In genomic region chr9:66171275-66171921, GRCm38 (mm10) we compare ENCODE assay signal across 25 mouse cellular contexts. TPM values are rescaled to one million over a fixed set of nuclear protein-coding genes. Genes with fewer than 3 reads are reported as not detected.
DNase-seq lines count a peak whose midpoint lies in the region; ATAC-seq and TF ChIP-seq lines count a peak whose summit lies in the region.
"Had no signal": no experiment of that assay in that cellular context is flagged by ENCODE, and none has a peak within 500 bp of the region (broad histone marks: within the 10 kb centered on the region; RNA-seq: fewer than 3 reads in every experiment).

No protein-coding gene starts in this region.

- H3K4me3 ChIP-seq in hindbrain, embryonic 10.5 days, result no peak overlapping the region
- H3K4me3 ChIP-seq in hindbrain, embryonic 16.5 days (ENCODE audit: low read length), result no peak overlapping the region
- no peak overlapping the region for H3K4me3 ChIP-seq in midbrain, embryonic 10.5 days
- H3K4me3 ChIP-seq in midbrain, postnatal 0 days (ENCODE audit: low read depth, low read length), result no peak overlapping the region
- H3K4me3 ChIP-seq in embryonic facial prominence, embryonic 10.5 days, result no peak overlapping the region
- H3K4me3 ChIP-seq: embryonic facial prominence, embryonic 15.5 days; hindbrain, embryonic 15.5 days; kidney, embryonic 15.5 days; left cerebral cortex, adult 2 months; limb, embryonic 13.5 days; liver, embryonic 12.5 days; megakaryocyte, embryonic 14.5 days had no signal

- no peak overlapping the region for H3K4me2 ChIP-seq in hindbrain, embryonic 16.5 days (ENCODE audit: low read length)
- no peak overlapping the region for H3K4me2 ChIP-seq in midbrain, postnatal 0 days (ENCODE audit: low read depth, low read length, poor library complexity, severe bottlenecking)
- H3K4me2 ChIP-seq: embryonic facial prominence, embryonic 15.5 days; heart, embryonic 11.5 days; hindbrain, embryonic 15.5 days; kidney, embryonic 15.5 days; limb, embryonic 13.5 days; liver, embryonic 12.5 days had no signal

- H3K4me1 ChIP-seq in hindbrain, embryonic 10.5 days (replicated peaks), result peaks cover 56% of the 10 kb centered on the region
- no peaks in the 10 kb centered on the region; the same call in 1 of the 2 replicates for H3K4me1 ChIP-seq in hindbrain, embryonic 16.5 days (ENCODE audit: control insufficient read depth, insufficient read depth, low read depth, low read length)
- peaks cover 63% of the 10 kb centered on the region for H3K4me1 ChIP-seq in midbrain, embryonic 10.5 days
- no peaks in the 10 kb centered on the region for H3K4me1 ChIP-seq in midbrain, postnatal 0 days (ENCODE audit: insufficient read depth, low read length)
- H3K4me1 ChIP-seq in embryonic facial prominence, embryonic 10.5 days, result peaks cover 48% of the 10 kb centered on the region
- H3K4me1 ChIP-seq: hindbrain, embryonic 15.5 days; kidney, embryonic 15.5 days had no signal

- WGBS in hindbrain, embryonic 10.5 days, result 56% methylated on average over 12 of the region's 12 CpGs
- 49% methylated on average over 12 of the region's 12 CpGs for WGBS in hindbrain, embryonic 16.5 days
- 59% methylated on average over 12 of the region's 12 CpGs for WGBS in midbrain, embryonic 10.5 days
- 49% methylated on average over 12 of the region's 12 CpGs for WGBS in midbrain, postnatal 0 days
- 70% methylated on average over 12 of the region's 12 CpGs for WGBS in embryonic facial prominence, embryonic 10.5 days

- no peak for ATAC-seq in hindbrain, embryonic 16.5 days
- ATAC-seq in midbrain, postnatal 0 days (ENCODE audit: low FRiP score), result no peak
- ATAC-seq: CD4-positive, CD25-positive, alpha-beta regulatory T cell, adult 4 months; forebrain, embryonic 14.5 days; liver, embryonic 12.5 days had no signal

- no peak for DNase-seq in hindbrain, embryonic 10.5 days (ENCODE audit: low spot score)
- no peak for DNase-seq in midbrain, embryonic 10.5 days (ENCODE audit: low spot score)
- no peak for DNase-seq in midbrain, postnatal 0 days (ENCODE audit: low spot score)
- DNase-seq in embryonic facial prominence, embryonic 10.5 days (ENCODE audit: low spot score), result no peak
- peak; percentile 57 for DNase-seq in lung, postnatal 25 days (ENCODE audit: low spot score)
- DNase-seq in left cerebral cortex, adult 18-20 months (ENCODE audit: low spot score in 2 of 2), result no peak
- DNase-seq: adrenal gland, postnatal 14 days; cerebellum, adult 11-12 months; cerebellum, postnatal 10 days; gastrocnemius, postnatal 14 days; heart, postnatal 10 days; kidney, adult 18-20 months; kidney, postnatal 25 days; right cerebral cortex, postnatal 14 days had no signal

- no peaks in the 10 kb centered on the region for H3K36me3 ChIP-seq in hindbrain, embryonic 10.5 days
- H3K36me3 ChIP-seq in hindbrain, embryonic 16.5 days (ENCODE audit: control insufficient read depth, insufficient read depth, low read length), result no peaks in the 10 kb centered on the region
- H3K36me3 ChIP-seq in midbrain, embryonic 10.5 days, result no peaks in the 10 kb centered on the region
- no peaks in the 10 kb centered on the region for H3K36me3 ChIP-seq in midbrain, postnatal 0 days (ENCODE audit: insufficient read depth, low read length)
- no peaks in the 10 kb centered on the region for H3K36me3 ChIP-seq in embryonic facial prominence, embryonic 10.5 days (replicated peaks)
- H3K36me3 ChIP-seq: embryonic facial prominence, embryonic 15.5 days; hindbrain, embryonic 15.5 days; kidney, embryonic 15.5 days; limb, embryonic 13.5 days; liver, embryonic 12.5 days had no signal

- no peaks in the 10 kb centered on the region for H3K9me3 ChIP-seq in hindbrain, embryonic 10.5 days
- H3K9me3 ChIP-seq in hindbrain, embryonic 16.5 days (ENCODE audit: control insufficient read depth, low read length), result no peaks in the 10 kb centered on the region
- H3K9me3 ChIP-seq in midbrain, embryonic 10.5 days (replicated peaks), result no peaks in the 10 kb centered on the region
- H3K9me3 ChIP-seq in midbrain, postnatal 0 days (ENCODE audit: low read length), result no peaks in the 10 kb centered on the region
- no peaks in the 10 kb centered on the region for H3K9me3 ChIP-seq in embryonic facial prominence, embryonic 10.5 days
- H3K9me3 ChIP-seq: embryonic facial prominence, embryonic 15.5 days; hindbrain, embryonic 15.5 days; kidney, embryonic 15.5 days; limb, embryonic 13.5 days; liver, embryonic 12.5 days; megakaryocyte, embryonic 14.5 days had no signal

- TF ChIP-seq CTCF in midbrain, postnatal 0 days (IDR thresholded peaks at IDR 0.05), result no peak

- H3K9ac ChIP-seq in hindbrain, embryonic 16.5 days (ENCODE audit: low read depth, low read length), result no peak overlapping the region
- no peak overlapping the region for H3K9ac ChIP-seq in midbrain, postnatal 0 days (replicated peaks; ENCODE audit: low read length, poor library complexity, severe bottlenecking)
- H3K9ac ChIP-seq: embryonic facial prominence, embryonic 15.5 days; hindbrain, embryonic 15.5 days; kidney, embryonic 15.5 days; limb, embryonic 13.5 days; liver, embryonic 12.5 days had no signal

- H3K27ac ChIP-seq in hindbrain, embryonic 10.5 days, result peak overlapping the region; percentile 78
- H3K27ac ChIP-seq in hindbrain, embryonic 16.5 days (ENCODE audit: low read depth, low read length), result no peak overlapping the region
- peak overlapping the region; percentile 80 for H3K27ac ChIP-seq in midbrain, embryonic 10.5 days (replicated peaks)
- H3K27ac ChIP-seq in midbrain, postnatal 0 days (ENCODE audit: low read depth, low read length), result no peak overlapping the region
- peak overlapping the region; percentile 31; the same call in 1 of the 2 replicates for H3K27ac ChIP-seq in embryonic facial prominence, embryonic 10.5 days (replicated peaks)
- H3K27ac ChIP-seq: embryonic facial prominence, embryonic 15.5 days; hindbrain, embryonic 15.5 days; kidney, embryonic 15.5 days; left cerebral cortex, adult 2 months; limb, embryonic 13.5 days; liver, embryonic 12.5 days had no signal

- no peaks in the 10 kb centered on the region for H3K27me3 ChIP-seq in hindbrain, embryonic 10.5 days (ENCODE audit: insufficient read depth, poor library complexity, severe bottlenecking)
- H3K27me3 ChIP-seq in hindbrain, embryonic 16.5 days (replicated peaks; ENCODE audit: control insufficient read depth, insufficient read depth, low read length), result no peaks in the 10 kb centered on the region
- no peaks in the 10 kb centered on the region for H3K27me3 ChIP-seq in midbrain, embryonic 10.5 days (ENCODE audit: low read depth, poor library complexity, severe bottlenecking)
- H3K27me3 ChIP-seq in midbrain, postnatal 0 days (ENCODE audit: insufficient read depth, low read length), result no peaks in the 10 kb centered on the region
- H3K27me3 ChIP-seq in embryonic facial prominence, embryonic 10.5 days (replicated peaks; ENCODE audit: low read depth, poor library complexity, severe bottlenecking), result no peaks in the 10 kb centered on the region
- H3K27me3 ChIP-seq: embryonic facial prominence, embryonic 15.5 days; hindbrain, embryonic 15.5 days; kidney, embryonic 15.5 days; limb, embryonic 13.5 days; liver, embryonic 12.5 days had no signal

RNA-seq across cellular contexts. Expression of gene Dapk2, which starts 13.4 kb away (rescaled TPM):
- polyA plus RNA-seq in hindbrain, embryonic 10.5 days (2016; fragmentation: Nextera tagmentation; extraction: Ambion mirVana), result 3.5 and 5.1 TPM in 2 replicates
- 0.79 and 0.94 TPM in 2 replicates for polyA plus RNA-seq in hindbrain, embryonic 16.5 days (2015; fragmentation: Nextera tagmentation; extraction: Ambion mirVana)
- 6.3 TPM in 2 replicates for polyA plus RNA-seq in midbrain, embryonic 10.5 days (2016; fragmentation: Nextera tagmentation; extraction: Ambion mirVana)
- 0.14 and 1.1 TPM in 2 replicates for total RNA-seq in midbrain, postnatal 0 days (2014; rRNA removed)
- 0.43 and 0.58 TPM in 2 replicates for polyA plus RNA-seq in midbrain, postnatal 0 days (2015; fragmentation: Nextera tagmentation; extraction: Ambion mirVana)
- 5.3 and 5.8 TPM in 2 replicates for polyA plus RNA-seq in embryonic facial prominence, embryonic 10.5 days (2016; fragmentation: Nextera tagmentation; extraction: Ambion mirVana)
- total RNA-seq in left cerebral cortex, adult 18-20 months (2021), result 1 to 10 TPM; 2.5 to 2.7 TPM

RNA-seq across cellular contexts. Expression of gene Ciao2a, which starts 45.0 kb away (rescaled TPM):
- 138 and 149 TPM in 2 replicates for polyA plus RNA-seq in hindbrain, embryonic 10.5 days (2016; fragmentation: Nextera tagmentation; extraction: Ambion mirVana)
- polyA plus RNA-seq in hindbrain, embryonic 16.5 days (2015; fragmentation: Nextera tagmentation; extraction: Ambion mirVana), result 64.0 and 69.2 TPM in 2 replicates
- 150 and 156 TPM in 2 replicates for polyA plus RNA-seq in midbrain, embryonic 10.5 days (2016; fragmentation: Nextera tagmentation; extraction: Ambion mirVana)
- 27.5 and 28.2 TPM in 2 replicates for total RNA-seq in midbrain, postnatal 0 days (2014; rRNA removed)
- 62.1 and 65.7 TPM in 2 replicates for polyA plus RNA-seq in midbrain, postnatal 0 days (2015; fragmentation: Nextera tagmentation; extraction: Ambion mirVana)
- polyA plus RNA-seq in embryonic facial prominence, embryonic 10.5 days (2016; fragmentation: Nextera tagmentation; extraction: Ambion mirVana), result 159 and 162 TPM in 2 replicates
- 10 to 100 TPM; 28.7 to 33.7 TPM for total RNA-seq in left cerebral cortex, adult 18-20 months (2021)

RNA-seq across cellular contexts. Expression of gene Snx1, which starts 45.0 kb away (rescaled TPM):
- polyA plus RNA-seq in hindbrain, embryonic 10.5 days (2016; fragmentation: Nextera tagmentation; extraction: Ambion mirVana), result 128 and 136 TPM in 2 replicates
- polyA plus RNA-seq in hindbrain, embryonic 16.5 days (2015; fragmentation: Nextera tagmentation; extraction: Ambion mirVana), result 73.5 and 77.2 TPM in 2 replicates
- polyA plus RNA-seq in midbrain, embryonic 10.5 days (2016; fragmentation: Nextera tagmentation; extraction: Ambion mirVana), result 138 and 142 TPM in 2 replicates
- total RNA-seq in midbrain, postnatal 0 days (2014; rRNA removed), result 42.3 and 47.1 TPM in 2 replicates
- polyA plus RNA-seq in midbrain, postnatal 0 days (2015; fragmentation: Nextera tagmentation; extraction: Ambion mirVana), result 38.1 and 44.0 TPM in 2 replicates
- 124 and 129 TPM in 2 replicates for polyA plus RNA-seq in embryonic facial prominence, embryonic 10.5 days (2016; fragmentation: Nextera tagmentation; extraction: Ambion mirVana)
- total RNA-seq in left cerebral cortex, adult 18-20 months (2021), result 10 to 100 TPM; 69.6 to 74.9 TPM

Comparison
In these comparisons a context has a peak if more than half of its experiments do, and no peak if none do; other contexts are left out.
1. H3K27ac ChIP-seq: peak in hindbrain, embryonic 10.5 days (single experiment), midbrain, embryonic 10.5 days (single experiment) and embryonic facial prominence, embryonic 10.5 days (single experiment); none in hindbrain, embryonic 16.5 days (single experiment) and midbrain, postnatal 0 days (single experiment).